Mouse (Mus musculus) A20 (cell line): ENCODE results near the gene Spin4.

ENCODE experiments used
- DNase-seq: peaks from one replicate; pipeline ENCODE4 v3.0.0-alpha.2; 2011; ENCODE audit warnings: low read depth, low spot score

Gene Spin4

GRCm38 (mm10) chrX:95026361-95026892, at the start of gene Spin4:
Gene Spin4, minus strand, starts transcription at chrX:95026682.
- DNase-seq: peak; percentile 61

- no peak for DNase-seq
Measured at GRCm38 (mm10) chrX:95027907-95028306, 1.4 kb upstream of the Spin4 start.

- peak; percentile 74 for DNase-seq
Measured at GRCm38 (mm10) chrX:95025779-95026360, 612 bp downstream of the Spin4 start.

GRCm38 (mm10) chrX:95012033-95012432, 14.4 kb downstream of the Spin4 start:
- DNase-seq: peak; percentile 64

GRCm38 (mm10) chrX:94998845-94999244, 27.6 kb downstream of the Spin4 start:
- no peak for DNase-seq

GRCm38 (mm10) chrX:94994113-94994512, 32.4 kb downstream of the Spin4 start:
- DNase-seq: no peak

GRCm38 (mm10) chrX:94990903-94991302, 35.6 kb downstream of the Spin4 start:
- DNase-seq: no peak

- DNase-seq: no peak
Measured at GRCm38 (mm10) chrX:94990080-94990825, 36.2 kb downstream of the Spin4 start.
